ENCODE assay signal across 8 mouse cellular contexts in the genomic region with DNA sequence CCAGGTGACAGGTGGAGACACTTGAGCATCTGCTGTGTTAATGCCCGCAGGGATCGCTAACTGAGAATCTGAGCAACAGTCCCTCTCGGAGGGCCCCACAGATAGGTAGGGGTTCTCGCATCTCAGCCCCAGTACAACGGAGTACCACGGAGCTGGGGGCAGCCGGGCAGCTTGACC. TPM values are rescaled to one million over a fixed set of nuclear protein-coding genes. Genes with fewer than 3 reads are reported as not detected.
DNase-seq lines count a peak whose midpoint lies in the region; ATAC-seq and TF ChIP-seq lines count a peak whose summit lies in the region.

A gene (plus strand): TSS at position 78 of the 177 bp plus-strand sequence.

- H3K27ac ChIP-seq in kidney, postnatal 0 days: no peak within 1 kb of the TSS
- no peak within 1 kb of the TSS for H3K27ac ChIP-seq in cortical plate, adult 2 months (ENCODE audit: insufficient read depth, low read length)
- no peak within 1 kb of the TSS for H3K27ac ChIP-seq in heart, embryonic 12.5 days (ENCODE audit: poor library complexity, severe bottlenecking)
- no peak within 1 kb of the TSS for H3K27ac ChIP-seq in limb, embryonic 14.5 days (replicated peaks; ENCODE audit: low read depth, low read length)
- H3K27ac ChIP-seq in stomach, embryonic 15.5 days: no peak within 1 kb of the TSS

- no peak within 1 kb of the TSS for H3K4me3 ChIP-seq in kidney, postnatal 0 days (replicated peaks; ENCODE audit: low read depth, low read length)
- H3K4me3 ChIP-seq in cortical plate, adult 2 months (ENCODE audit: insufficient read depth, low read length): no peak within 1 kb of the TSS
- peak within 1 kb of the TSS; percentile 2; the same call in 1 of the 2 replicates for H3K4me3 ChIP-seq in heart, embryonic 12.5 days
- 0 out of 2 replicates have a peak within 1 kb of the TSS, but pooled peaks have one; percentile 0 for H3K4me3 ChIP-seq in limb, embryonic 14.5 days (replicated peaks; ENCODE audit: low read length)
- H3K4me3 ChIP-seq in stomach, embryonic 15.5 days (replicated peaks): no peak within 1 kb of the TSS

- no peaks in the 10 kb centered on the region for H3K36me3 ChIP-seq in kidney, postnatal 0 days (ENCODE audit: insufficient read depth, low read length)
- no peaks in the 10 kb centered on the region for H3K36me3 ChIP-seq in heart, embryonic 12.5 days
- H3K36me3 ChIP-seq in limb, embryonic 14.5 days (ENCODE audit: control insufficient read depth, insufficient read depth, low read length): no peaks in the 10 kb centered on the region
- no peaks in the 10 kb centered on the region for H3K36me3 ChIP-seq in stomach, embryonic 15.5 days

- H3K27me3 ChIP-seq in kidney, postnatal 0 days (ENCODE audit: insufficient read depth, low read length): no peaks in the 10 kb centered on the region
- peaks cover 19% of the 10 kb centered on the region for H3K27me3 ChIP-seq in heart, embryonic 12.5 days (replicated peaks)
- no peaks in the 10 kb centered on the region for H3K27me3 ChIP-seq in limb, embryonic 14.5 days (ENCODE audit: control insufficient read depth, insufficient read depth, low read length)
- H3K27me3 ChIP-seq in stomach, embryonic 15.5 days (replicated peaks): 0 out of 2 replicates have a peak, but pooled peaks cover 11% of the 10 kb centered on the region

- no peak for ATAC-seq in kidney, postnatal 0 days (replicated peaks; ENCODE audit: low FRiP score, low read depth)
- no peak for ATAC-seq in heart, embryonic 12.5 days (ENCODE audit: insufficient number of reproducible peaks, low FRiP score)
- no peak for ATAC-seq in limb, embryonic 14.5 days (ENCODE audit: low FRiP score, low read depth)
- no peak for ATAC-seq in stomach, embryonic 15.5 days (ENCODE audit: insufficient read depth, low FRiP score, low read depth)

- no peaks in the 10 kb centered on the region for H3K9me3 ChIP-seq in kidney, postnatal 0 days (replicated peaks; ENCODE audit: low read length)
- no peaks in the 10 kb centered on the region for H3K9me3 ChIP-seq in heart, embryonic 12.5 days (replicated peaks)
- no peaks in the 10 kb centered on the region for H3K9me3 ChIP-seq in limb, embryonic 14.5 days (ENCODE audit: control insufficient read depth, low read length)
- H3K9me3 ChIP-seq in stomach, embryonic 15.5 days: no peaks in the 10 kb centered on the region

- WGBS in kidney, postnatal 0 days: 16% methylated on average over 7 of the region's 7 CpGs
- WGBS in heart, embryonic 12.5 days: 24% methylated on average over 7 of the region's 7 CpGs
- 7% methylated on average over 7 of the region's 7 CpGs for WGBS in limb, embryonic 14.5 days
- 23% methylated on average over 7 of the region's 7 CpGs for WGBS in stomach, embryonic 15.5 days

- TF ChIP-seq CTCF in kidney, postnatal 0 days (IDR thresholded peaks at IDR 0.05; ENCODE audit: low read depth): no peak
- TF ChIP-seq CTCF in cortical plate, adult 2 months (IDR thresholded peaks at IDR 0.05; ENCODE audit: extremely low read depth, insufficient read depth, low read length): no peak

- TF ChIP-seq POLR2A in cortical plate, adult 2 months (IDR thresholded peaks at IDR 0.05; ENCODE audit: extremely low read depth, insufficient read depth, low read length): no peak
- no peak for TF ChIP-seq POLR2A in limb, embryonic 14.5 days (IDR thresholded peaks at IDR 0.05; ENCODE audit: borderline replicate concordance, extremely low read depth, insufficient read depth, insufficient read length)

- H3K4me1 ChIP-seq in kidney, postnatal 0 days (replicated peaks; ENCODE audit: insufficient read depth, low read length): no peaks in the 10 kb centered on the region
- no peaks in the 10 kb centered on the region for H3K4me1 ChIP-seq in cortical plate, adult 2 months (ENCODE audit: control insufficient read depth, insufficient read depth, low read length)
- H3K4me1 ChIP-seq in heart, embryonic 12.5 days (replicated peaks): peaks cover 21% of the 10 kb centered on the region
- H3K4me1 ChIP-seq in limb, embryonic 14.5 days (ENCODE audit: control insufficient read depth, insufficient read depth, low read length): peaks cover 11% of the 10 kb centered on the region
- H3K4me1 ChIP-seq in stomach, embryonic 15.5 days: peaks cover 8% of the 10 kb centered on the region; the same call in 1 of the 2 replicates

- no peak for DNase-seq in kidney, postnatal 0 days (ENCODE audit: low spot score)
- DNase-seq in kidney, adult 8-10 months: no peak
- no peak for DNase-seq in limb, embryonic 14.5 days (ENCODE audit: low spot score)
- no peak for DNase-seq in frontal cortex, postnatal 36 days (ENCODE audit: low spot score in 2 of 2)
- no peak for DNase-seq in cerebellum, postnatal 4 days (ENCODE audit: low spot score in 2 of 2)

- no peak within 1 kb of the TSS for H3K9ac ChIP-seq in kidney, postnatal 0 days (ENCODE audit: low read depth, low read length)
- no peak within 1 kb of the TSS for H3K9ac ChIP-seq in heart, embryonic 12.5 days
- H3K9ac ChIP-seq in limb, embryonic 14.5 days (ENCODE audit: low read depth, low read length, severe bottlenecking): no peak within 1 kb of the TSS
- no peak within 1 kb of the TSS for H3K9ac ChIP-seq in stomach, embryonic 15.5 days

- H3K4me2 ChIP-seq in kidney, postnatal 0 days (ENCODE audit: low read length): no peak within 1 kb of the TSS
- H3K4me2 ChIP-seq in heart, embryonic 12.5 days: peak within 1 kb of the TSS; percentile 36
- H3K4me2 ChIP-seq in limb, embryonic 14.5 days (replicated peaks; ENCODE audit: low read depth, low read length, severe bottlenecking): peak within 1 kb of the TSS; percentile 16
- peak within 1 kb of the TSS; percentile 28; the same call in 1 of the 2 replicates for H3K4me2 ChIP-seq in stomach, embryonic 15.5 days

RNA-seq across cellular contexts. Expression of the gene that starts here (rescaled TPM):
- polyA plus RNA-seq in kidney, postnatal 0 days (2015; fragmentation: Nextera tagmentation; extraction: Ambion mirVana): 76.5 and 83.5 TPM in 2 replicates
- polyA plus RNA-seq in cortical plate, adult 2 months (2012; rRNA removed): 15.9 and 16.4 TPM in 2 replicates
- 58.9 and 68.8 TPM in 2 replicates for polyA plus RNA-seq in heart, embryonic 12.5 days (2016; fragmentation: Nextera tagmentation; extraction: Ambion mirVana)
- polyA plus RNA-seq in limb, embryonic 14.5 days (2012; rRNA removed): 62.7 and 78.5 TPM in 2 replicates
- 68.2 and 75.0 TPM in 2 replicates for polyA plus RNA-seq in limb, embryonic 14.5 days (2014; fragmentation: Nextera tagmentation; extraction: Ambion mirVana)
- 54.2 and 56.2 TPM in 2 replicates for polyA plus RNA-seq in stomach, embryonic 15.5 days (2015; fragmentation: Nextera tagmentation; extraction: Ambion mirVana)

Comparison
In these comparisons a context has a peak if more than half of its experiments do, and no peak if none do; other contexts are left out.
1. H3K4me3 ChIP-seq: peak in heart, embryonic 12.5 days (single experiment) and limb, embryonic 14.5 days (single experiment); none in kidney, postnatal 0 days (single experiment), cortical plate, adult 2 months (single experiment) and stomach, embryonic 15.5 days (single experiment).